8 mouse cellular contexts compared by ENCODE assay signal in genomic region chr9:83805977-83806815, GRCm38 (mm10). TPM values are rescaled to one million over a fixed set of nuclear protein-coding genes. Genes with fewer than 3 reads are reported as not detected.
DNase-seq lines count a peak whose midpoint lies in the region; ATAC-seq and TF ChIP-seq lines count a peak whose summit lies in the region.

Gene Elovl4 (minus strand): TSS chr9:83806277.

- peak within 1 kb of the TSS; percentile 100 for H3K4me2 ChIP-seq in heart, embryonic 12.5 days
- H3K4me2 ChIP-seq in kidney, embryonic 16.5 days (replicated peaks; ENCODE audit: low read depth, low read length): peak within 1 kb of the TSS; percentile 100
- peak within 1 kb of the TSS; percentile 97 for H3K4me2 ChIP-seq in limb, embryonic 15.5 days
- H3K4me2 ChIP-seq in midbrain, embryonic 16.5 days (ENCODE audit: low read length): peak within 1 kb of the TSS; percentile 67

- no peak for TF ChIP-seq CTCF in C2C12 (IDR thresholded peaks at IDR 0.05; ENCODE audit: control insufficient read depth, insufficient read depth, insufficient read length)
- no peak for TF ChIP-seq CTCF in bone marrow macrophage, adult 2 months (IDR thresholded peaks at IDR 0.05; ENCODE audit: low read depth, low read length)

- ATAC-seq in heart, embryonic 12.5 days (ENCODE audit: insufficient number of reproducible peaks, low FRiP score): peak; percentile 80
- peak; percentile 88 for ATAC-seq in kidney, embryonic 16.5 days (ENCODE audit: low FRiP score, low TSS enrichment)
- peak; percentile 77 for ATAC-seq in limb, embryonic 15.5 days (ENCODE audit: insufficient number of reproducible peaks, low FRiP score, low TSS enrichment, low read depth)
- ATAC-seq in midbrain, embryonic 16.5 days: peak; percentile 93

- peak within 1 kb of the TSS; percentile 49 for H3ac ChIP-seq in C2C12 (ENCODE audit: control insufficient read depth, insufficient read length, low read depth)

- peak; percentile 70 for DNase-seq in forebrain, embryonic 10.5 days (ENCODE audit: extremely low spot score, low spot score)
- DNase-seq in splenic B cell, adult 2 months (ENCODE audit: low read depth, low spot score): peak; percentile 58

- no peak for TF ChIP-seq POLR2A in bone marrow macrophage, adult 2 months (IDR thresholded peaks at IDR 0.05; ENCODE audit: borderline replicate concordance, low read depth, low read length)

- H3K36me3 ChIP-seq in C2C12 (ENCODE audit: control insufficient read depth, insufficient read depth): no peaks in the 10 kb centered on the region
- no peaks in the 10 kb centered on the region for H3K36me3 ChIP-seq in forebrain, embryonic 10.5 days (replicated peaks)
- H3K36me3 ChIP-seq in heart, embryonic 12.5 days: no peaks in the 10 kb centered on the region
- H3K36me3 ChIP-seq in kidney, embryonic 16.5 days (ENCODE audit: insufficient read depth, low read length): no peaks in the 10 kb centered on the region
- H3K36me3 ChIP-seq in limb, embryonic 15.5 days: no peaks in the 10 kb centered on the region
- no peaks in the 10 kb centered on the region for H3K36me3 ChIP-seq in midbrain, embryonic 16.5 days (ENCODE audit: control insufficient read depth, insufficient read depth, low read length)
- H3K36me3 ChIP-seq in splenic B cell, adult 2 months (ENCODE audit: control insufficient read depth, insufficient read depth, low read length, poor library complexity, severe bottlenecking): no peaks in the 10 kb centered on the region

- no peaks in the 10 kb centered on the region for H3K27me3 ChIP-seq in C2C12 (ENCODE audit: control insufficient read depth, insufficient read depth, insufficient read length)
- peaks cover 26% of the 10 kb centered on the region for H3K27me3 ChIP-seq in forebrain, embryonic 10.5 days (ENCODE audit: poor library complexity, severe bottlenecking)
- H3K27me3 ChIP-seq in heart, embryonic 12.5 days (replicated peaks): peaks cover 24% of the 10 kb centered on the region
- H3K27me3 ChIP-seq in kidney, embryonic 16.5 days (ENCODE audit: insufficient read depth, low read length): peaks cover 14% of the 10 kb centered on the region
- peaks cover 15% of the 10 kb centered on the region; the same call in 1 of the 2 replicates for H3K27me3 ChIP-seq in limb, embryonic 15.5 days
- H3K27me3 ChIP-seq in midbrain, embryonic 16.5 days (ENCODE audit: control insufficient read depth, insufficient read depth, low read depth, low read length): no peaks in the 10 kb centered on the region
- no peaks in the 10 kb centered on the region; the same call in 1 of the 2 replicates for H3K27me3 ChIP-seq in splenic B cell, adult 2 months (ENCODE audit: control insufficient read depth, insufficient read depth, low read length, poor library complexity, severe bottlenecking)

- no peaks in the 10 kb centered on the region for H3K9me3 ChIP-seq in forebrain, embryonic 10.5 days
- no peaks in the 10 kb centered on the region for H3K9me3 ChIP-seq in heart, embryonic 12.5 days (replicated peaks)
- no peaks in the 10 kb centered on the region for H3K9me3 ChIP-seq in kidney, embryonic 16.5 days (ENCODE audit: low read length)
- no peaks in the 10 kb centered on the region for H3K9me3 ChIP-seq in limb, embryonic 15.5 days
- no peaks in the 10 kb centered on the region for H3K9me3 ChIP-seq in midbrain, embryonic 16.5 days (replicated peaks; ENCODE audit: control insufficient read depth, low read length, poor library complexity, severe bottlenecking)

- no peak within 1 kb of the TSS for H3K27ac ChIP-seq in bone marrow macrophage, adult 2 months (ENCODE audit: insufficient read depth, low read depth, low read length)
- peak within 1 kb of the TSS; percentile 91 for H3K27ac ChIP-seq in forebrain, embryonic 10.5 days
- H3K27ac ChIP-seq in heart, embryonic 12.5 days (ENCODE audit: poor library complexity, severe bottlenecking): no peak within 1 kb of the TSS
- H3K27ac ChIP-seq in kidney, embryonic 16.5 days (ENCODE audit: low read length): no peak within 1 kb of the TSS
- H3K27ac ChIP-seq in limb, embryonic 15.5 days: peak within 1 kb of the TSS; percentile 59
- peak within 1 kb of the TSS; percentile 93 for H3K27ac ChIP-seq in midbrain, embryonic 16.5 days (ENCODE audit: low read length)

- H3K79me2 ChIP-seq in C2C12 (ENCODE audit: control insufficient read depth, insufficient read depth): no peaks in the 10 kb centered on the region

- peak within 1 kb of the TSS; percentile 64 for H3K9ac ChIP-seq in heart, embryonic 12.5 days
- H3K9ac ChIP-seq in kidney, embryonic 16.5 days (replicated peaks; ENCODE audit: low read length): peak within 1 kb of the TSS; percentile 69
- H3K9ac ChIP-seq in limb, embryonic 15.5 days: peak within 1 kb of the TSS; percentile 43
- H3K9ac ChIP-seq in midbrain, embryonic 16.5 days (ENCODE audit: low read depth, low read length): peak within 1 kb of the TSS; percentile 87

- no peaks in the 10 kb centered on the region for H3K79me3 ChIP-seq in C2C12 (ENCODE audit: low read depth)

- peaks cover 2% of the 10 kb centered on the region; the same call in 1 of the 2 replicates for H3K4me1 ChIP-seq in bone marrow macrophage, adult 2 months (ENCODE audit: control insufficient read depth, insufficient read depth, low read length)
- H3K4me1 ChIP-seq in forebrain, embryonic 10.5 days: peaks cover 37% of the 10 kb centered on the region
- H3K4me1 ChIP-seq in heart, embryonic 12.5 days (replicated peaks): peaks cover 8% of the 10 kb centered on the region
- H3K4me1 ChIP-seq in kidney, embryonic 16.5 days (ENCODE audit: insufficient read depth, low read length): peaks cover 16% of the 10 kb centered on the region
- peaks cover 21% of the 10 kb centered on the region; the same call in 1 of the 2 replicates for H3K4me1 ChIP-seq in limb, embryonic 15.5 days
- H3K4me1 ChIP-seq in midbrain, embryonic 16.5 days (ENCODE audit: control insufficient read depth, insufficient read depth, low read length): peaks cover 30% of the 10 kb centered on the region

- 4% methylated on average over 67 of the region's 71 CpGs for WGBS in forebrain, embryonic 10.5 days
- 2% methylated on average over 70 of the region's 71 CpGs for whole genome bisulfite sequencing in heart, embryonic 12.5 days
- WGBS in kidney, embryonic 16.5 days: 2% methylated on average over 56 of the region's 71 CpGs
- under 1% methylated on average over 62 of the region's 71 CpGs for WGBS in limb, embryonic 15.5 days
- 1% methylated on average over 50 of the region's 71 CpGs for WGBS in midbrain, embryonic 16.5 days

- H3K4me3 ChIP-seq in C2C12 (ENCODE audit: insufficient read depth, poor library complexity, severe bottlenecking): peak within 1 kb of the TSS; percentile 23
- peak within 1 kb of the TSS; percentile 56 for H3K4me3 ChIP-seq in bone marrow macrophage, adult 2 months (ENCODE audit: insufficient read depth, low read length)
- H3K4me3 ChIP-seq in forebrain, embryonic 10.5 days: peak within 1 kb of the TSS; percentile 78
- H3K4me3 ChIP-seq in heart, embryonic 12.5 days: peak within 1 kb of the TSS; percentile 68
- peak within 1 kb of the TSS; percentile 70 for H3K4me3 ChIP-seq in kidney, embryonic 16.5 days (ENCODE audit: low read length)
- peak within 1 kb of the TSS; percentile 59 for H3K4me3 ChIP-seq in limb, embryonic 15.5 days
- peak within 1 kb of the TSS; percentile 70 for H3K4me3 ChIP-seq in midbrain, embryonic 16.5 days (ENCODE audit: low read depth, low read length)

TF ChIP-seq in C2C12, 6 proteins besides CTCF, POLR2A, EP300 and RAD21:
- TF ChIP-seq USF1 (IDR thresholded peaks at IDR 0.05; ENCODE audit: low read depth): peak; percentile 82
- no peak for TF ChIP-seq MAX (IDR thresholded peaks at IDR 0.05)
- no peak for TF ChIP-seq MYOD1 (IDR thresholded peaks at IDR 0.05; ENCODE audit: control insufficient read depth, insufficient read length, low read depth)
TF ChIP-seq in C2C12: peak in this region for 1.

RNA-seq across cellular contexts. Expression of gene Elovl4, which starts in this region (rescaled TPM):
- polyA plus RNA-seq in C2C12 (2012; fragmentation: generic; extraction: Trizol): 5.1 TPM
- not detected in 2 replicates for polyA plus RNA-seq in bone marrow macrophage, adult 2 months (2012; ENCODE audit: insufficient read depth, insufficient read length, missing spikeins)
- polyA plus RNA-seq in forebrain, embryonic 10.5 days (2016; fragmentation: Nextera tagmentation; extraction: Ambion mirVana): 30.4 and 32.5 TPM in 2 replicates
- 4.0 and 4.7 TPM in 2 replicates for polyA plus RNA-seq in heart, embryonic 12.5 days (2016; fragmentation: Nextera tagmentation; extraction: Ambion mirVana)
- polyA plus RNA-seq in kidney, embryonic 16.5 days (2015; fragmentation: Nextera tagmentation; extraction: Ambion mirVana): 6.0 and 8.5 TPM in 2 replicates
- polyA plus RNA-seq in limb, embryonic 15.5 days (2015; fragmentation: Nextera tagmentation; extraction: Ambion mirVana): 153 and 168 TPM in 2 replicates
- 121 and 130 TPM in 2 replicates for polyA plus RNA-seq in midbrain, embryonic 16.5 days (2015; fragmentation: Nextera tagmentation; extraction: Ambion mirVana)

Comparison
In these comparisons a context has a peak if more than half of its experiments do, and no peak if none do; other contexts are left out.
1. H3K4me3 ChIP-seq: peak in every context shown above with its lines; median percentile 78 in forebrain, embryonic 10.5 days; 70 in kidney, embryonic 16.5 days; 70 in midbrain, embryonic 16.5 days; 68 in heart, embryonic 12.5 days; 59 in limb, embryonic 15.5 days; 56 in bone marrow macrophage, adult 2 months; 23 in C2C12.
2. H3K27ac ChIP-seq: peak in forebrain, embryonic 10.5 days (single experiment), limb, embryonic 15.5 days (single experiment) and midbrain, embryonic 16.5 days (single experiment); none in bone marrow macrophage, adult 2 months (single experiment), heart, embryonic 12.5 days (single experiment) and kidney, embryonic 16.5 days (single experiment).
3. Peak in every context shown above with its lines, with median percentiles within 50 percentile points of each other: ATAC-seq, H3K4me2 ChIP-seq and H3K9ac ChIP-seq.